Mouse (Mus musculus) adrenal gland, postnatal 14 days (tissue): ENCODE measurements around the gene Epha4. TPM values are rescaled to one million over a fixed set of nuclear protein-coding genes. Genes with fewer than 3 reads are reported as not detected.
A peak's percentile ranks its signal among the peaks of the same experiment; 100 is the strongest.

Source experiments
- DNase-seq: peaks from one replicate; pipeline ENCODE4 v3.0.0; 2021; ENCODE audit warnings: mixed read lengths
- long read RNA-seq, 2 experiments: library from polyadenylated mRNA; stranded (forward); transcript quantifications; one replicate each; pipeline ENCODE4 v2.0.0; 2021
- total RNA-seq: library from RNA; stranded (reverse); gene quantifications from 2 replicates; pipeline ENCODE4 v1.2.3, GENCODE M21; 2021

Epha4 gene
- 3.9 and 4.1 TPM in 2 replicates for total RNA-seq
- long read RNA-seq, experiment 1 = 0 reads
- long read RNA-seq, experiment 2 = 0 reads

DNA sequence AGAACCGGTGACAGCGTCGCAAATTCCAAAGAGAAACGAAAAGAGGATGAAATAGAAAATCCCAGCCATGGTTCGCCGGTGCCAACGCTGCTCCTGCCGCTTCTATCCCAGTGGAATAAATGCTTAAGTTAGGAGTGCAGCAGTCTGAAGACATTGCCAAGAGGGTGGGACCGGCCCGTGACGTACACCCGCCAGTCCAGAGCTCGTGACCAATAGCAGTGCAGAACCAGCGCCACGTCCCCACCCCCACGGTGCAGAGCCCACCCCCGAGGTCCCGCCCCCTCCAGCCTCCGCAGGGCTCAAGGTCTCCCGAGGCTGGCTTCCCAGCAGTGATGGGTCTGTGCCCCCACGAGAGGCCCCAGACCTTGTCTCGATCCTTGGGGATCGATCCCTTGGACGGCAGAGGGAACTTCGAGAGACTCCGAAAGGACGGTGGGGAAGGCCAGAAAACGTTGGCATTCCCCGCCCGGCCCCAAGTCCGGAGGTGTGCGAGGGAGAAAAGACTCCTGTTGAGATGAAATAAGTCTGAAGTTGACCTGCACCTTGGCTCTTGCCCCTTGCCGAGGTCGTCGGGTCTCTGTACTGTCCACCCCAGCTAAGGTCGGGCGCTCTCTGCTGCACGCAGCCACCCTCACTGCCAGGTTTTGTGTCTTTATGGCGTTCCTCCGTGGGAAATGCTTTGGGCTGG, at the start of gene Epha4:
Gene Epha4, minus strand, starts transcription at position 126 of the 688 bp plus-strand sequence.
- DNase-seq = peak; percentile 95

DNA sequence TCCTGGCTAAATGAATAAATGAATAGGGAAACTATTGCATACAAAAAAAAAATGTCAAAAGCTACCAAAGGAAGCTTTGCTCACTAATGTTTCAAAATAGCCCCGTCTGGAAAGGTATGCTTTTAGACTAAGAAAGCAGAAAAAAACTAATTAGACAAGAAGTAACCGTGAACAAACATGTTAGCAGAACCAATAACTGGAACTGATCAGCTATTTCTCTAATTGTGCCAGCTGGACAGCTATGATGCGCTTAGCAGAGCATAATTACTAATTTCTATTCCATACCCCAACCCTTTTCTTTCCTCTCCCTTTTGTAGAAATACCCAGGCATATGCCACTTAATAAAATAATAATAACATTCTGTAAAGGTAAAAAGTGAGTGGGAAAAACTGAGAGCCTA, 41.3 kb upstream of the Epha4 start:
- no peak for DNase-seq

DNA sequence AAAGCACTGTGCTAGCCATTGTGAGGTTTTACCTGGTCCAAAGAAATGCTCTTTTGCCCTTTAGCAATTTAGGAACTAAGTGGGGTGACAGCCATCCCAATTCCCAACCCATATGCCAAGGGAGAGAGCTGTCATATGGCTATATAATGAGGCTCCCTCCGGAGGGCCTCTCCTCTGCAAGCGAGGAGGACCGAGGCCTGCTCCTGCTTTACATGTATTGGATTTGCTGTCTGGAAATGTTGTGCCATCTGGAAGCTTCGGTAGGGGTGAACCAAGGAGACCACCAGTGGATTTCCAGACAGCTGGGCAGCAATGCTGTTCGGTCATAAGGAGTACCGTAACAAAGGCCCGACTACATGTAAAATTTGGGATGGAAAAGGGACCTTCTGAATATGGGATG, 37.0 kb upstream of the Epha4 start:
- no peak for DNase-seq

DNA sequence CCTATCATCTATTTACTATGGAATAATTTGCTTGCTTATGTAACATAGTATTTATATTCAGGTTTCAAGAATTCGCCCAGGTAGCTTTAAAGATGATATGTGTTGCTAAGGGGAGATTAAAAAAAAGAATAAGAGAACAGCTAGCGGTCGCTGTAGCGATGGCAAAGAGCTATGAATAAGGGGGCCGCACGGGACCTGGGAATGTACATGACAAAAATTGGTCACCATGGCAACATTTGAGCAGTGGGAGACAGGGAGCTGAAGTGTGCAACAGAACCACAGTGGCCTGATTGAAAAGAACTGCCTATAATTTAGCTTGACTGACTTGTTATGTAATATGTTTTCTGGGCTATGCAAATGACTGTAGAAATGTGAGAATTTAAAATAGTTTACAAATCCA, 30.8 kb upstream of the Epha4 start:
- no peak for DNase-seq

DNA sequence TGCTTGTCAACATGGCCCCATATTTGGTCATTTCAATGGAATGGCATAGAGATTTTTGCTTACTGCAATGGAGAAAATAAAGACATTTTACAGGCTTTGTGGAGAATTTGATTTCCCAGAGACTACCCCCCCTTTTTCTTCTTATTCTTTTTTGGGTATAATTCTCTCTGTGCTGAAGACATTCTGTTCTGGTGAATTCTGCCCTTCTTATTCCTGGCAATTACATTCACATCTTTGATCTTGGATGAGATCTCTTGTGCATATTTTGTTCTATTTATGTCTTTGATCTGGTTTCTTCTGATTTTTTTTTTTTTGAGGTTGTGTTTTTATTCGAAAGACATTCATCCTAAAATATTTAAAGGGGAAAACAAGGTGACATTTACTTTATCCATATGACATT, 30.1 kb upstream of the Epha4 start:
- no peak for DNase-seq

DNA sequence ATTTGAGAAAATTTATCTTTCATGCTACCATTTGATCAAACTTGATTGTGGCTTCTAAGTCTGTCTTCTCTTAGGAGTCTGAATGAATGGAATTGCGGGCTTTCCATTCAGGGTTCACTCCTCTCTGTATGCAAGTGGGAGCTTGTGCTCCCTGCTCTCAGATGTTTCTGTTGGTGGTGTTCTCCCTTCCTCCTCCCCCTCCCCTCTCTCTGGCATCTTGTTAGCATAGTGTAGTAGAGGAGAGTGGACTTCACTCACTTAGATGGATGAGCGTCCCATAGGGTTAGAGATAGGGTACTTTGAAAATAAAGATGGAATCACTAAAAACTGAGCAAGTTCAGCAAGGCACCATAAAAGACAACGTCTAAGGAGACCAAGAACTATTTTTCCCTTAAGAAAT, 29.4 kb upstream of the Epha4 start:
- DNase-seq = no peak

DNA sequence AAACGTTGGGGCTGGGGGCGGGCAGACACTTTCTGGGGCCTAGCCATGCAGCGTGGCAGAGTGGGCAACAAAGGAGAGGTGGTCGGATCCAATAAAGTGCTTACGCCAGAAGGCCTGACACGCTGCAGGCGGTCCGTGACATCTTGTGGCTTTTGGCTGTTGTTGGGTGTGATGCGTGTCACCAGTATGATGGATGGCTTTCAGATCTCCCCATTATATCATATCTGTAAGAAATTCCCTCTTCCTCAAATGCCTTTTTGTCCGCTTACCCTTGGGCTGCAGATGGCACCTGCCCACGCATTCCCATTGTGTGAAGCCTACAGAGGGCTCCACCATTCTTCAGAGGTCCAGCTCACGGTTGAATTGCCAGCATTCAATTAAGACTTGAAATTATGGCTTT, 25.1 kb upstream of the Epha4 start:
- DNase-seq = no peak

DNA sequence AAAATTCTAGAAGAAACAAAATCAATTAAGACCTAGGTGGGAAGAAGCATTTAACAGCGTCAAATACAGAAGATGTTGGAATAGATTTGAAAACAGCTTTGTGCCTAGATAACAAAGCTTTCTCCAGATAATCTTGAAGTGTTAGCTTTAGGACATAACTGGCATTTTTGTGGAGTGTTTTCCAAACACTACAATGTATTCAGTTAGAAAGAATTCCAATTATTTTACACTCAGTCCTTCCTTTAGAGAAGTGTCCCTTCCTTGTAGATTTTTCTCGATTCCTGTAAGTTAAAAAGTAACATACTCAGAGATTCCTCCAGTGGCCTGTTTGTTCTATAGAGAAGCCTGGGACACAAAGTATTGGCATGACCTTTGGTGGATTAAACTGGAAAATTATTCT, 23.7 kb upstream of the Epha4 start:
- no peak for DNase-seq

DNA sequence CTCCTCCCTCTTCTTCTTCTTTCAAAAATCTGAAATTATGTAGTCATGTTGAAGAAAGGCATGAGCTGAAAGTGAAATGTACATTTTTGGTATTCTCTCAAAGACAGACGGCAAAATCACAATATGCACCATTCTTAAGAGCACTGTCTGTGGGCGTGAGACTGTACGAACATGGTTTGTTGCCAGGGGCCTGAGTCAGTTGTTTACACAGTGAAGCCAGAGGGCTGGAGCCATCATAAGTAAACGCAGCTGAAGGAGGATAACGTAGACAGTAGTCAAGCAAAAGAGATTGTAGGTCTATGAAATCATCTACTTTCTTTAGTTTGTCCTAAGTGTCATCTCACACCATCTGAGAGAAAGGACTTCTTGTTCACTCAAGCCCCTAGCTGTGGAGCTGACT, 21.0 kb upstream of the Epha4 start:
- DNase-seq = no peak

DNA sequence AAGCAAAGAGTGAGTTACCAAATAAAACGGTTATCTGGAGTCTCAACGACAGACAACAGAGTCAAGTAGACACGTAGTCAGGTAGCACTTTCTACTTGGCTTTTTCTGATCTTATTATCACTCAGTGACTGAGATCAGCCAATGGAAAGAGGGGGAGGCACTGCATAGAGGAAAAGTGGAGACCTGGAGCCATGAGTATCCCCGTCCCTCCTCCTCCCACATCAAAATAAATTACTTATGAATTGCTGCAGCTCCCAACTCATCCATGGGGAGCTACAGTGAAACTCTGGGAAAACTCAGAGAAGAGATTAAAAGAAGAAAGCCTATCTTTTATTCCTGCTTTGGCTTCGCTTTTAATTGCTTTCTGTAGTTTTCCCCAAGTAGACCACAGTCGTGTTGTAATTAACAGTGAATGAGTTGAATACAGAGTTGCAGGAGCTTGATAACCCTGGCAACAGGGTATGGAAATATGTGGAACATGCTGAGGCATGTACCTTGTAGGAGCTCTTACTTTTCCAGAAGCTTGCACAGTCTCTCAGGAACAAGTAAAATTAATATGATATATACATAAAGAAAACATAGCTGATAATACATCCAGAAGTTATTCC, 17.8 kb upstream of the Epha4 start:
- DNase-seq = no peak

DNA sequence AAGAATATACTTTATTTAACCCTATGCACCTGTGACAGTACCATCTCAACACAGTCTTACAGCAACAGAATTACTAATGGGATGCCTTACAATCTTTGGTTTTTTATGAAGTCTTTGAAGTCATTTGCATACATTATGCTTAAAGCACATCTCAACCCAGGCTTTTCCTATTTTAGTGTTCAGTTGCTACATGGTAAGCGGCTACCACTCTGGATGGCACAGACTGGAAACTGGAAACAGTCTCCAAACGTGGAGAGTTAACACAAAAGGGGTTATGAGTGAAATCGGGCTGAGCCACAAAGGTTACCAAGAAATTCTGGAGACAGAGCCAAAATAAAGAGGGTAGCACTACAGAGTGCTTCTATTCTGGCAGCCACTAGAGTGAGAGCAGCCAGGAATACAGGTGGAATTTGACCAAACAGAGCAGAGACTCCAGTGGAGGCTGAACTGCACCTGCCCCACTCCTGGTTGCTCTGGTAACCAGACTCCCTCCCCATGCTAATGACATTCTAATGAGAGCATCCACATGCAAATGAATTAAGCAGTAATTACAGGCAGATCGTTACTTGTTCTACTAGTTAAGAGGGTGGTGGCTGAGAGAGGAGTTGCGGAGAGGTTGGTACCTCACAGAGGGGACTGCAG, 17.2 kb upstream of the Epha4 start:
- DNase-seq = no peak

DNA sequence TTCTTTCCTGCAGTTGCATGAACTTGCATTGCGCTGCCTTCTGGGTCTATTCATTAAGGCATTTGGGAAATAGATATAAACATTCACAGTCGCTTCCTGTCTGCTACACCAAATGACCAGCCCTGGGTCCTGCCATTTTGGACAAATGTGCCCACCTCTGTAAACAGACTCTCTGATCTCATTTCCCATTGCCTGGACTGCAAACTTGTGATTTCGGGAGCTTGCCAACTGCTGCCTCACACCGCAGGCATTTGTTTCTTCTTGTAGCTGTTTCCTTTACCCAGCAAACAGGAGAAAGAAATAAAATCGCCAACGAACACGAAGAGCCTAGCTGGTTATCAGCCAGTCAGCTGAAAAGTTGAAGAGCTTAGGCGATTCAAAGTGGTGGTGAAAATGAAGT, 10.2 kb upstream of the Epha4 start:
- no peak for DNase-seq

DNA sequence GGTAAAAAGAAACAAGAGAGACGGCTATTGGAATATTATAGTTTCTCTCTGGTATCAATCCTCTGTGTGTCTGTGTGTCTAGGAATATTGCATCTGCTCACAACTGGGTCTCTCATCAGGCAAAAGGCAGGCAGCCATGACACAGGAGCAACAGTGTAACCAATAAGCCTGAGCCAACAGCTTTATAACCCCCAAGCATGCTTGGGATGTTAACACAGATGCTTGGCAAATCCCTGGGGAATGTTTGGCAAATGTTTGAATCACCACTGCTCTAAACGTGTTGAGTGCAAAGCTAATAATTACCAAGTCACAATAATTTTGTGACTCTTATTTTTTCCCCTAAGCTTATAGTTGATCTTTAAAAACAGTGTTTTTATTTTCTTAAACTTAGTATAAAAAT, 8.5 kb upstream of the Epha4 start:
- no peak for DNase-seq

DNA sequence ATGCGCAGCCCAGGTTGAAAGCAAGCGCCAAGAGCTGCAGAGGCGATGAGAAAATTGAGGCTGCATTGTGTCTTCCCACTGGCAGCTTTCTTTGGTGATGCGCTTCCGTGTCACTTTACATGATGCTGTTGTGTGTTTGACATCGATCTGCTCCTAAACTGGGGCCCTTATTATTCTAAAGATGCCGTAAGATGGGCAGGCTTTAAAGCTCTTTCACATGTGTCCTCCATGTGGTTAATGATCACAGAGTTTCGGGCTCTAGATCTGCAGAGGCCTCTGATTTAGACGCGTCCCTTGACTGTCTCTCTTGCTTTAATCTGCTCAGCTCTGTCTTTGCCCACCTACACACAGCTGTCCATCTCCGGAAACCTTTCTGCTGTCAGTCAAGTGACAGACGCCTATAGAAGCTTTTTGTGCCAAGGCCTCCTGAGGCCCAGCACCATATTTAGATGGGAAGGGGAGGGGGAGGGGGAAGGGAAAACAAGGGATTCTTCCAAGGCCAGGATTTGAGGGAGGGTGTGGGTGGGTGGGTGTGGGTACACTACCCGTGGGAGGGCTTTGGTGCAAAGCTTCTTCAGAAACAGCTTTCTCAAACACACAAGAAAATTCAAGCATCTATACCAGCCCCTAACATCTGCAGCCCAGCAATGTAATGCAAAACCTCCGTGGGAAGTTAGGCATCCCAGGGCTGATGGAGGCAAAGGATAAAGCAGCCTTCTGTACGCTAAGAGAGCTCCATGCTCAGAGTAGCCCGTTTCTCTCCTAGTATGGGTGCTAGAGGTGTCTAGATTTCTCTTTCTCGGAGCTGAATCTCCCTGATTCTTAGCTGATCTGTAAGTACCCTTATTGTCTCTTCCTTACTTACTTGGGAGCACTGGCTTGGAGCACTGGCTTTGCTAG, 7.0 kb upstream of the Epha4 start:
- no peak for DNase-seq

DNA sequence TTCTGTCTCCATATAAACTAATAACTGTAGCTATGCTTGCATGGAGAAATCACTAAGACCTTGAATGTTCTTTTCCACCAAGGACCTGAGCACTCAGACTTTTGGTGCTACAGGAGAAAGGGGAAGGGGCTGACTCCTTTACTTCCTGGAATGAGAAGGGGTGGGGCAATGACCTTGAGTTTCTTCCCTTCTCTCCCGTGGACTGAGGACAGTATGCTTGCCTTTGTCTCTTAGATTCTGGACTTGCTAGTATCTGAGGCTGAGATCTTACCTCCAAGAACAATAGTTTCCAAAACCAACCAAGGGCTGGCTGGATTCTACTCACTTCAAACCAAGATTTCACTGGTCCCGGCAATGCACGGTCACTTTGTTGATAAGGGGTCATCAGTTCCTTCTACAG, 3.8 kb upstream of the Epha4 start:
- DNase-seq = no peak

DNA sequence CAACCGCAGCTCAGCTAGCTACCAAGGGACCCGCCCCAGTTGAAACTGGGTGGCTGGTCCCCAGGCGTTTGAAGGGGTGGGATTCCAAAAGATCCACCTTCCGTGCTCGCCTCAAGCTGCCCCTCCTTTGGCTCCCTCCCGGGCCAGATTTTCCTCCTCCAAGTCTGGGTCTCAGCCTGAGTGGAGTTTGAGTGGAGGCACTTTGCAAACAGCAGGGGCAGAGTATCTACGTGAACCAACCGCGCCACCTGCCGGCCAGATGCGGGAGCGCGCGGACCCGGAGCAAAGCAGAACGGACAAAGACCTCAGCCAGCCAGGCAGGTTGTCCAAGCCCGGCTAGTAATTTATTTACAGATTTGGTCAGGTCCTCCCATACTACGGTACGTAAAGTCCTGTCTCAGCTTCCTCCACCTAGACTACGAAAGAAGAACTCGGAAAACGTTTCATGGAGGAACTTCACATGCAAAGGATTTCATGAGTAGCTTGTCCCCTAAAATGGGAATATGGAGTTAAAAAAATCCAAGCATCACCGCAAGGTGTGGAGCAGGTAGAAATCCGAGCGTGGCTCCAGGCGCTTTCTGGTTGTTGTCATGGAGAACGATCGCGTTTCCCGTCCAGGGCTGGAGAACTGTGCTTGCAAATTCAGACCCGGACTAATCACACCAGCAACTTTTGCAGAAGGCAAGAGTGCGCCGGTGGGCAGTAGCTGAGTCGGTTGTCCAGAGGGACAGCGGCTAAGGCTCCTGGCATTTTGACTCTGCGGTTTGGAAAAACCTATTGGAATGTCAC, 1.5 kb upstream of the Epha4 start:
- DNase-seq = peak; percentile 93

DNA sequence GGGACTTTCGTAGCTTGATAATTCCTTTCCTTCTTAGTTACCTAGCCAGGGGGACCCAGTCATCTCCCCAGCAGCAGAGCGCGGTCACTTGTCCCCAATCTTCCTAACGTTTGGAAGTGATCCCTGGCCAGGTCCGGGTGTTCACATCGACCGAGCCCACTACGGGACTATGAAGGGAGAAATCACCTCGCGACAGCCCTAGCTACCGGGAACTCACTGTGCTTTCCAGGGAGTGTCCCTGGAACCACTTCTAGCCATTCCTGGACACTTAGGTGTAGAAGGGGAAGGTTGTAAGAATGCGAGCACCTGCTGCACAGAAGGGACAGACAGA, 728 bp upstream of the Epha4 start:
- DNase-seq = peak; percentile 38

DNA sequence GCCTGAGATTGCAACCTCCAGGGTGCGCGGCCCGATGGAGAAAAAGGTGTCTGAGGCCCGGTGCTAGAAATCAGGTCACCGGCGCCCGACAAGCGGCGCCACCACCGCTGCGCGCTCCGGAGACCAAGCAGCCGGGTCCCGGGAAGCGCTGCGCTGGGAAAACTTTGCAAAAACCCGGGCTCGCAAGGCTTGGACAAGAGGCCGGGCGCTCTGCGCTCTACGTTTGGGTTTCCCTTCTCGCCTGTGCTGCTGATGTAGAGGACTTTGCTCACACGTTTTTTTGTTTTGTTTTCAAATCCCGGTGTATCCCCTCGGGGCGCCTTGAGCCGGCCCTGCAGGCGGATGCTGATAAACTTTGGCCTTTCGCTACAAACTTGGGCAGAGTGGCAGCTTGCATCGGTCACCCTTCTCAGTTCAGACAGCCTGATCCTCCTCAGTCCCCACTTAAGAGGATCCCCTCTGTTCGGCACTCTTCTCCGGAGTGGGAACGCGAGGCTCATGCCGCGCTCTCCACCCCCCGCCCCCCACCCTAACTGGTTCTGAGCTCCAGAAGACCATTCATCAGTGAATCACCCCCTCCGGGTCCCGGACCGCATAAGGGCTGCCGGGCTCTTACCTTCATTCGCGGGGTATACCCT, 444 bp downstream of the Epha4 start:
- DNase-seq = peak; percentile 69

DNA sequence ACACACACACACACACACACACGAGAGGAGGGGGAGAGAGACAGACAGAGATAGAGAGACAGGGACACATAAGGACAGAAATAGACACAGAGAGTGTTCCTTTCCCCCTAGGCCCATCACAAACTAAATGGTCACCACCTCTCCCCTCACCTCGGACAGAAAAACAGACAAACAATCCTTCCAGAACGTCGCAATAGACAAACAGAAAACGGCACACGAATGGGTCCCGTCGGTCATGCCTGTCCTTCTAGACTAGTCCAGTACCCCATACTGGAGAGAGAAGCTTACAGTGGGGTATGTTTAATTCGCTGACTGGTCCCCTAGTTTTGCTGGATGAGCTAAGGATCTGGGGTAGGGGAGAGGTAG, 946 bp downstream of the Epha4 start:
- no peak for DNase-seq

DNA sequence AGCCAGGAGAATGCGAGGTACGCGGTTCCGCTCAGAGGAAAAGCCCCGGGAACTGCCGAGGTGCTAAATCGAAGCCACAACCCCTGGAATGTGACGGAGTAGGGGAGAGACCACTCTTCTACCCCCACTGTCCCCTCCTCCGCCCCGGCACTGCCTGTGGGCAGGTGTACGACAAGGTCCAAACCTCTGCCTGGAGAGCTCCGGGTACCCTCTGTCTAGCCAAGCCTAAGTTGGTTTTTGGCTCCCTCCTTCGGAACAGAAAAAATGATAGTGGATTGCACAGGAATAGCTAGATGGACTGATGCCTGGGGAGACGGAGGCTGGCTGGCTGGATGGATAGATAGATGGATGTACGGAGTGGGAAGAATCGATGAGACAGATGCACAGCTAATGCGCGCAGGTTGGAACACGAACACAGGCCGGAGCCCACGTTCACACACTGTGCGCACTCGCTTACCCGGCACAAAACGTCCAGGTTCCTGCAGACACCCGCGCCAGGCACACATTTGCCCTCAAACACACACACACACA, 1.4 kb downstream of the Epha4 start:
- DNase-seq = peak; percentile 29

DNA sequence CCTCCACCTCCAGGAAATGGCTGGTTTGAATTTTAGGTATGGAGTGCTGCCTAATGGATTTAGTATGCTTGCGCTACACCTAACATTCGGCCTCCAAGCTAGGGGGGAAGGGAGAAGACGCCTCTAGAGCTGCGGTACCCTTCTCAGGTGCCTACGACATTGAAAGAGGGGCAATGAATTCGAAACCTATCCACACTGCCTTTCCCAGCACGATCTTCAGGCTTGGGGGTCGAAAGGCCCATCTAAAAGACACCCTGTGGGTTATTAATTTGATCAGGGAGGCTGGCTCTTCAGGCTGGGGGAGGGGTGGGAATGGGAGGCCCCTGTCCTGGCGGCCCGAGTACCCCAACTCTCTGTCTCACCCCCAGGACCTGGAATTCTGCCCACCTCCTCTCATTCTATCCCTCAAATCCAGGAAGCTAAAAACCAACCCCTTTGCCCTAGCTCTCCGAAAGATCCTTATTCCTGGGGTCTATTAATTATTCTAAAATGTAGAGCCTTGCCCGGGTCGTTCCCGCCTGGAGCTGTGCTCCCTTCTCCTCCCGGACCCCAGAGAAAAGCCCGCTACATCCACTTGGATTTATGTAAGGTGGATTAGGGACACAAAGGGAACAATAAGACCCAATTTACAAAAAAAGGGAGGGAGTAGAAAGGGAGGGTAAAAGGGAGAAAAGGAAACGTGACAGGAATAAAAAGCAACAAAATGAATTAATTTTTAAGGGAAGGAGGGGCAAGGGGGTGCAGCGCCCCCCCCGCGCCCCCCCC, 2.3 kb downstream of the Epha4 start:
- no peak for DNase-seq
